Mouse (Mus musculus): ENCODE results near the gene Erbin. TPM values are rescaled to one million over a fixed set of nuclear protein-coding genes. Genes with fewer than 3 reads are reported as not detected.

Erbin gene
- polyA plus RNA-seq, 1 experiment = 9.4 TPM

DNA sequence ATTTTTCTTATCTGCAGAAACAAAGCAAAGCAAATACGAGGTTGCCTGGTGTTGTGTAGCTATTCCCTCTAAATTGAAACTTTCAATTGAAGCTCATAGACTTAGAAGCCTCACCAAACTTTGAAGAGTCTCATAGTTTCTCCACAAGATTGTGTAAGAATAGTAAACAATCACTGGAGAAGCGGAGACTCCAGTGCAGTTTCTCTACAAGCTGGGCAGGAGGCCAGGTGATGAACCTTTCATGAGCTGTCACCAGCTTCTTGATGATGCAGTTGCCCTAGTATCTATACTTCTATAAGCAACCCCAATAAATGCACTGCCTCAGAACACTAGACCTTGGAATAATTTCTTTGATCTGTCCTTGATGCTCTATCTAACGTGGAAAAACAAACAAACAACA is 49.5 kb downstream of the Erbin start:
- TF ChIP-seq GATA1 (IDR thresholded peaks at IDR 0.05; ENCODE audit: low read length) = no peak

DNA sequence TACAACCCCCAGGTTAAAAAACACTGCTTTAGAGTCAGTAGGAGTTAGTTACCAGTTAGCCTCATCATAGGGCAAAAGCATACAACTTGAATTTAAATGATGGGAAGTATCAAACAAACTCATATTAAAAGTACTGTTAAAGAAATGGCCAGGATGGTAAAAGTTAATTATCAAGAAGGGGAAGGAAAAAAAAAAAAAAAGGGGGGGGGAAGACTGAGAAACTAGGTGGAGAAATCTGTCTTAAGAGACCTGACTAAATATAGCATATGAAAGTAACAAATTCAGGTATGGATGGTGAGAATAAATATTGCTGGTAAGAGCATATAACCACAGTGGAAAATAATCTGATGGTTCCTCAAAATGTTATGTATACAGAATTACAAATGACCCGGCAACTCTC is 50.2 kb downstream of the Erbin start:
- TF ChIP-seq GATA1 (IDR thresholded peaks at IDR 0.05; ENCODE audit: low read length) = no peak

DNA sequence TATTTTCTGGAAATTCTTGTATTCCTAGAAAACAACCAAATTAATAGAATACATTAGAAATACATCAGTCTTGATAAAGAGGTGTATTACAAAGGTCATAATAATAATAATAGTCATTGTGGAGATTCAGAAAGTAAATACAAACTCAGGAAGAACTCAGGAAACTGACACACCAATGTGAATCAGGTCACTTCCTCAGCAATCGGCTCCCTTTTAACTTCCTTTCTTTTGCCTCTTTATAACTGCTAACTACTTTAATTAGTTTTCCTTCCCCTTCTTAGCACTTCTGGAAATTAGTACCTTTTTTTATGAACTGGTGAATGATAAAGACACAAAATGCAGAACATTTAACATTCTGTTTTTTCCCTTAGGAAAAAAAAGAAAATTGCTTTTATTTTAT is 51.4 kb downstream of the Erbin start:
- TF ChIP-seq GATA1 (IDR thresholded peaks at IDR 0.05; ENCODE audit: low read length) = no peak

DNA sequence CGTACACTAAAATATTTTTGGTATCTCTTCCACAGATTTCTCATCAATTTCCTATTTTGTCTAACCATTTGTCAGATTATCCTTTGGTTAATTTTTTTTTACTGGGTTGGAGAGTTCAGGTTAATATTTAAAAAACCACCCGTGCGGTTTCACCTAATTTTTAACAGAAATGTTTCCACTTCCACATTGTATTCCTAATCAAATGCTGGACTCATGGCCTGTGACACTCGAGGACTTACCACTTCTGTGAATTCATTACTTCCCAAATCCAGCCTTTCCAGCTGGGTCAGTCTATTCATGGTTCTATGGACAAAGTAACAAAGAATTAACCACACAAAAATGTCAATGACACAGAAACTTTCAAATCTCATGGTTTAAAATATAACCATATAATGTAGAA is 58.3 kb downstream of the Erbin start:
- no peak for TF ChIP-seq GATA1 (IDR thresholded peaks at IDR 0.05; ENCODE audit: low read length)

DNA sequence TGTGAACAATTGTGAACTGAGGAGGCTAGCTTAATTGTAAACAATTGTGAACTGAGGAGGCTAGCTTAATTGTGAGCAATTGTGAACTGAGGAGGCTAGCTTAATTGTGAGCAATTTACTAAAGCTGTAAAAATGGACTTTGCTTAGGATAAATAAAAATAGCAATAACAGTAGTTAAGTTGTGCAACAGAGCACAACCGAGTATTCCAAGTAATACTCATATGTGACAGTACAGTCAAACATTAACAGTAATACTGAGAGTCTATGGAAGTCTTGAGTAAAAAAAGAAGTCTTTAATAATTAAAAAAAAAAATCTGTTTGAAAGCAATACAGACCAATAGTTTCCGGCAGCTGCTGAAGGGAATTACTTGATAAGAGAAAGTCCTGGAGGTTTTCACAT is 61.3 kb downstream of the Erbin start:
- TF ChIP-seq GATA1 (IDR thresholded peaks at IDR 0.05; ENCODE audit: low read length) = no peak

DNA sequence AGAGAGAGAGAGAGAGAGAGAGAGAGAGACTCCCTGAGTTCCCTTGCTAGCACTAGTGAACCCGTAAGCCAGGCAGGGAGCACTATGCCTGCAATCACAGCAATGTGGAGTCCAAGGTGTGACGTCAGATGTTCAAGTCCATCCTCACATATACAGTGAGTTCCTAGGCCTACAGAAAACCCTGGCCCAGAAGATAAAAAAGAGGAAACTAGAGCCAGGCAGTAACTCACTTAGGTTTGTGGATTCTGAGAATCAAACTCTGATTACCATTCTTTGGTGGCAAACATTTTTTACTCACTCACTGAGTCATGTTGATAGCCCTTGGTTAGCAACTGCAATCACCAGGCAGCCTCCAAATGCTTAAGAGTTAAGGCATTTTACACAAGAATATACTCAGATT is 72.7 kb downstream of the Erbin start:
- no peak for TF ChIP-seq GATA1 (IDR thresholded peaks at IDR 0.05; ENCODE audit: low read length)

DNA sequence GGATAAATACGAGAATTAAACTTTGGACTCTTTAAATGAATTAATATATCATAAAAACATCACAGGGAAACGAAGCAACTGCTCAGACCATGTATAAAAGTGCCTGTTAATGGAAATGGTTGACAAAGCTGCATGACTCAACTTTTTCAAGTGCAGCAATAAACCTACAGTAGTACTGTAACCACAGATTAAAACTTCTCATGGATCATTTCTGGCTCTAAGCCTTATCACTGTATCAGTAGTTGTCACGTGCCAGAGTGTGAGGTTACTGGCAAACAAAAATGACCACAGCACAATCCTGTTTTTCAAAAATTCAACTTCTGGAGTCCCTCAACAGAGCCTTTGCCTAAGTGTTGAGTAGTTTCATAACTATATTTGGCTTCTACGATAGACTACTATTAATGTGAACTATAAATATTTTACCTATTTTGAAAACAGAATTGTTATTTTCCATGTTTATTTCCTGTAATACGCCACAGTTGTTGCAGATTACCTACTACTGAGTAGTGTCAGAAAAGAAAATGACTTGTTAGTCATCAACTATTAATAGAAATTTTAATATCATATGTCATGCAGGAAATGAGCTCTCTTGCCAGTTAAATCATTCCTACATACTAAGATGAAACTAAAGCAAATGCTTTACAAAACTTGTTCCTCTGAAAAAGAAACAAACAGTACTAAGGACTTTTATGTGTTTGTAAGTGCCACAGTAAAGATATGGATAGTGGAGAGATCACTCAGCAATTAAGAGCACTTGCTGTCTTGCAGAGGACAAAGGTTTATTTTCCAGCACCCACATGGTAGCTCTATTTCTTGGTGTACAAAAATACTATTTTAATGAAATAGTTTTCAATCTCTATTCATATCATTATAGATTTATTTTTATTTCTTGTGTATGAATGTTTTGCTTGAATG is 78.8 kb downstream of the Erbin start:
- peak; percentile 76 for TF ChIP-seq GATA1 (IDR thresholded peaks at IDR 0.05; ENCODE audit: low read length)

DNA sequence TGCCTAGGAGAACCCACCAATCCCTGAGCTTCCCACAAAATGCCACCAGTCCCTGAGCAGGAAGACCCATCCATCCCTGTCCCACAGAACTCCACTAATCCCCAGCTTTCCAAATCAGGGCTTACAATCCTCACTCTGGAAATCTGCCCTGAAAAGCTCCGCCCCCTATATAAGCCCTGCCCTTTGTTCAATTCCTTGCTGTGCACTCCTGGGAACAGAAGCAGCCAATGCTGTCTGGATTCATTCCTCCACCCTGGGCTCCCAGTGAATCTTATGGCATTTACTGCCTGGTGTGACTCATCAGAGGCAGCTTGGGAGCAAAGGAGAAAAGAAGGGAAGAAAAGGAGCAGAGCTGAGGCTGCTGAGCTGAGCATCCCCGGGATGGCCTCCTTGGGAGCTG is 81.7 kb downstream of the Erbin start:
- no peak for TF ChIP-seq GATA1 (IDR thresholded peaks at IDR 0.05; ENCODE audit: low read length)

DNA sequence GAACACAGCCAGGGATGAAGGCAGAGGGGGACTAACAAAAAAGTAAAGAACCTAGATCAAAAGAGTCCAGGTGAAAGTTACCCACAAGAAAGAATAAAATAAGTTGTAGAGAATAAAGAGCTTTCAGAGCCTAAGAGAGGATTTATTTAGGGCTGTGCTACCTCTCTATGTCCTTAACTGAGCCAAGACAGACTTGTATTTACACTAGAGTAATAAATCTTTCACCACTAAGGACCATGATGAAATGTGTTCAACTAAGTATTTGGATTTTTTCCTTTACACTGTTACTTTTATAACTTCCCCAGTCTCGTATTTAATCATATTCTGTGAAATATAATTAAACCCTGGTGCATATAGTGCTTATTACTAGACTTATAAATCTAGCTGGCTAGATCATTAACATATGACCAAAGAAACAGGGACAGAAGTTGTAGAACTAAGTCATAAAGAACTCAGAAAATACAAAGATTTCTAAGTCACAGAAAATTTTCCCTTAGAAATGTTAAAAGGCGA is 90.6 kb downstream of the Erbin start:
- no peak for TF ChIP-seq GATA1 (IDR thresholded peaks at IDR 0.05; ENCODE audit: low read length)

DNA sequence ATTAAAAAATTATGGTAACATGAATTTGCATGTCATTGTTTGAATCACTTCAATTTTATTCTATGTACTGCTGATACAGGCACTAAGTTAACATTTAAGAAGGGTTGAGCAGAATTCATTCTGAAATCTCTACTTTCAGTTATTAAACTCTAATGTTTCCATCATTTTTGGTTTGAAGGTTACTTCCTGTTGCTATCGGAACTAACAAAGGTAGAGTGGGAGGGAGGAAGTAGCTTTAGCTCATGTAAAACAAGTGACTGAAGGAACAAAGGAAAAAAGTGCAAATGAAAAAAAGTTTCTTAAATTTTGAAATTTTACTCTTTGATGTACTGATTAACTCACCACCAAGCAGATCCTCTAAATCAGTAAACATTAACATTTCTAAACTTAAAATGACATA is 98.0 kb downstream of the Erbin start:
- TF ChIP-seq GATA1 (IDR thresholded peaks at IDR 0.05; ENCODE audit: low read length) = no peak

DNA sequence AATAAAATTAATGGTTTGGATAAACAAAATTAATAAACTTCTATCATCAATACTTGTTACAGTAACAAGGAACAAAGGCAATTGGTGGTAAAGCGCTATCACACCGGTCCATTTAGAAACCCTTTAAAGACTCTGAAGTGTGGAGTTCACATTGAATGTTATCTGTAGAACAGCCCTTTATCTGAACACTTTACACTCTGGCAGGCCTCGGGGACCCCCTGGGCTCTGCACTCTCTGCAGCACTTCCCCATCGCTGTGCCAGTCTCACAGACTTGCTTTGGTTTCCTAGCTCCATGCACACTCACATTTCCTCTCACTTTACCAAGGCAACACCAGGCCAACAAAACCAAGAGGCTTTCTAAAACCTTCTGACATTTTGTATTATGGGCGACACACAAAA is 100.9 kb downstream of the Erbin start:
- no peak for TF ChIP-seq GATA1 (IDR thresholded peaks at IDR 0.05; ENCODE audit: low read length)

DNA sequence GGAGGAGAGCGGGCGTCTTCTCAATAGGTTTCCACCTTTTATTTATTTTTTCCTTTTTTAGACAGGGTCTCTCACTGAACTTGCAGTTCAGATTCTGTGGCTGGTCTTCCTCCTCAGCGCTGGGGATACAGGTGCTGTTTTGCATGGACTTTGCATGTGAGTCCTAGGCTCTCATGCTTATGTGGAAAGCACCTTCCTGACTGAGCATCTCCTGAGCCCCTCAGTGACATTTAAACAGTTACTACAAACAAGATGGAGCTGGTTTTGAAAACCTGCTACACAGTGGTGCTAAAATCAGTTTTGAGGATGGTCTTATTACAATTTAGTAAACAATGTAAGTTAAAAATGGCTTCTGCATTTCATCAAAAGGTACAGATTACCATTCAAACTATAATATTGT is 102.4 kb downstream of the Erbin start:
- TF ChIP-seq GATA1 (IDR thresholded peaks at IDR 0.05; ENCODE audit: low read length) = no peak

DNA sequence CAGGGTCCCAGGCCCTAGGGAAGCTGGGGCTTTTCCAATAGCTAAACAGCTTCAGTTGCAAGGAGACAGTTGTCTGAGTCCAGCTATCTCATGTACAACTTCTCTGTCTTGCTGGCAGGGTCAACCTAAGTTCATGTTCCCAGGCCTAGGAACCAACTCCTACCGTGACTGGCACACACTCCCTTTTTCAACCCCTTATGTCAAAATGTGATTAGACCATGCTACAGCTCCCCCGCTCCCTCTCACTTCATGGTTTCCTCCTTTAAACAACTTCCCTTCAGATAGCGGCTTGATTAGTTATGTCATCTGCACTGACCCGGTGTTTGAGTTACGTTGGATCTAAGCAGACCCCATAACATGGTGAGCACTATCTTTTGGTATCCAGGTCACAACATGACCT is 112.8 kb downstream of the Erbin start:
- no peak for TF ChIP-seq GATA1 (IDR thresholded peaks at IDR 0.05; ENCODE audit: low read length)

DNA sequence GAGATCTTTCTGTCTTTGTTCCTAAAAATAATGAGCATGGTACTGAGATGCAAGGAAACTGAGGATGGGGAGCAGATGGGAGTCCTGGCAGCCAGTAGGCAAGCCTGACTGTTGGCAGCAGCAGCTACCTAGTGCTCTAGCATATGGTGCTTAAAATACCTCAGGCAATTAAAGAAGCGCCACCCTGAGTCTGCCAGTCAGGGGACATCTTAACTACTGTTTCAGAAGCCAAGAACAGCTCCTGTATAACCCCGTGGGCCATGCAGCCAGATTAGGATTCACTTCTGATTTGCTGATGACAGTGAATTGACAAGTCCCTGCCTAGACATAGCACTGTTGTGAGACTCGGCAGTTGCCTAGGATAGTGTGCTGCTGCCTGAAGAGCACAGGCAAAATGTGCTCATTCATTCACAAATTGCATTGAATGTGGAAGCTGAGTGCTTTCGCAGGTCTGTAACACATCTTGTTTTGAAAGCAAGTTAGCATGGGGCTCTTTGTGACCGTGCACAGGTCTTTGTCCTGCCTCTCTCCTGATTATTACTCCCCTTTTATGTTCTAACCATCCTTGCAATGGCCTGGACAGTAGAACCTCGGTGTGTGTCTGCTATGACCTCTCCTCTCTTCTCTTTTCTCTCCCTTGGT is 114.0 kb downstream of the Erbin start:
- TF ChIP-seq GATA1 (IDR thresholded peaks at IDR 0.05; ENCODE audit: low read length) = no peak

DNA sequence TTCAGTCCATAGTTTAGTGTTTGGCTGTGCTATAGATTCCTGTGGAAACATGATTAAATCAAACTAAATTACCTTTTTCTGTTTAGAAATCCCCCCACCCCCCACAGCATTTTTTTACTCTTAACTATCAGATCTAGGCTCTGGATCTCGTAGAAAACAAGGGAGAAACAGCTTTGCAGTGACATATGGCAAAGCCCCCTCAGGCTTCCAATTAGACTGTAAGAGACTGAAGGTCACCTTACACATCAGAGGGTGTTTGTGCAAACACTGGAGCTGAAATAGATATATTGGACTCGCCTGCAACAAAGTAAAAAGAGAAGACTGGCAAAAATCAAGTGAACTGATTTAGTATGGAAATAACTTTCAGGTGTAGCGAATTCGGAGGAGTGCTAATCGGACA is 116.6 kb downstream of the Erbin start:
- TF ChIP-seq GATA1 (IDR thresholded peaks at IDR 0.05; ENCODE audit: low read length) = no peak

DNA sequence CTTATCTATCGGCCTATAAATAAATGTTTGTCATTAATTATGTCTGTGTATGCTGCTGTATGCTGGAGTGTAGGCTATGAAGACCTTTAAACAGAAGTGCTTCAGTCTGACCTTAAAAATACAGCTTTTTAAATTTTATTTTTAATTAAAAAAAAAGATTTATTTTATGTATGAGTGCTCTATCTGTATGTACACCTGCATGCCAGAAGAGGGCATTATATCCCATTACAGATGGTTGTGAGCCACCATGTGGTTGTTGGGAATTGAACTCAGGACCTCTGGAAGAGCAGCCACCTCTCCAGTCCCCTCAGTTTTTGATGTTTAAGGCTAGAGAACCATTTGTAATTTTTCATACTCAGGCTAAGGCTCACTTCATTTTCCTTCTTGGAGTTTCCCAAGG is 119.3 kb downstream of the Erbin start:
- no peak for TF ChIP-seq GATA1 (IDR thresholded peaks at IDR 0.05; ENCODE audit: low read length)
